Comparison of ENCODE assay signal across 7 mouse cellular contexts in genomic region chr1:135850722-135851512, GRCm38 (mm10). TPM values are rescaled to one million over a fixed set of nuclear protein-coding genes. Genes with fewer than 3 reads are reported as not detected.
DNase-seq lines count a peak whose midpoint lies in the region; ATAC-seq and TF ChIP-seq lines count a peak whose summit lies in the region.

No protein-coding gene starts in this region.

- no peaks in the 10 kb centered on the region for H3K9me3 ChIP-seq in midbrain, embryonic 10.5 days (replicated peaks)
- H3K9me3 ChIP-seq in midbrain, embryonic 11.5 days (ENCODE audit: control insufficient read depth, low read length): no peaks in the 10 kb centered on the region
- H3K9me3 ChIP-seq in hindbrain, postnatal 0 days (ENCODE audit: low read length): no peaks in the 10 kb centered on the region

- no peak overlapping the region for H3K4me3 ChIP-seq in midbrain, embryonic 10.5 days
- no peak overlapping the region for H3K4me3 ChIP-seq in midbrain, embryonic 11.5 days (ENCODE audit: low read depth, low read length)
- no peak overlapping the region for H3K4me3 ChIP-seq in hindbrain, postnatal 0 days (ENCODE audit: low read length)

- peak overlapping the region; percentile 71 for H3K27ac ChIP-seq in midbrain, embryonic 10.5 days (replicated peaks)
- no peak overlapping the region for H3K27ac ChIP-seq in midbrain, embryonic 11.5 days (ENCODE audit: low read depth, low read length)
- H3K27ac ChIP-seq in hindbrain, postnatal 0 days: no peak overlapping the region

- H3K9ac ChIP-seq in midbrain, embryonic 11.5 days (ENCODE audit: low read length): no peak overlapping the region
- H3K9ac ChIP-seq in hindbrain, postnatal 0 days (replicated peaks; ENCODE audit: low read length): no peak overlapping the region

- peaks cover 38% of the 10 kb centered on the region for H3K4me1 ChIP-seq in midbrain, embryonic 10.5 days
- H3K4me1 ChIP-seq in midbrain, embryonic 11.5 days (ENCODE audit: control insufficient read depth, insufficient read depth, low read length): peaks cover 12% of the 10 kb centered on the region
- peaks cover 6% of the 10 kb centered on the region; the same call in 1 of the 2 replicates for H3K4me1 ChIP-seq in hindbrain, postnatal 0 days (ENCODE audit: insufficient read depth, low read length)

- 0 out of 2 replicates have a peak, but pooled peaks cover 3% of the 10 kb centered on the region for H3K27me3 ChIP-seq in midbrain, embryonic 10.5 days (ENCODE audit: low read depth, poor library complexity, severe bottlenecking)
- H3K27me3 ChIP-seq in midbrain, embryonic 11.5 days (ENCODE audit: control insufficient read depth, insufficient read depth, low read length): no peaks in the 10 kb centered on the region
- H3K27me3 ChIP-seq in hindbrain, postnatal 0 days (ENCODE audit: insufficient read depth, low read length): no peaks in the 10 kb centered on the region

- 70% methylated on average over 12 of the region's 12 CpGs for WGBS in midbrain, embryonic 10.5 days
- 70% methylated on average over 12 of the region's 12 CpGs for WGBS in midbrain, embryonic 11.5 days
- 72% methylated on average over 12 of the region's 12 CpGs for WGBS in hindbrain, postnatal 0 days

- no peaks in the 10 kb centered on the region for H3K36me3 ChIP-seq in midbrain, embryonic 10.5 days
- no peaks in the 10 kb centered on the region for H3K36me3 ChIP-seq in midbrain, embryonic 11.5 days (ENCODE audit: control insufficient read depth, insufficient read depth, low read length)
- no peaks in the 10 kb centered on the region for H3K36me3 ChIP-seq in hindbrain, postnatal 0 days (ENCODE audit: insufficient read depth, low read length)

- peak; percentile 70 for TF ChIP-seq CTCF in hindbrain, postnatal 0 days (IDR thresholded peaks at IDR 0.05; ENCODE audit: low read depth)

- no peak overlapping the region for H3K4me2 ChIP-seq in midbrain, embryonic 11.5 days
- no peak overlapping the region for H3K4me2 ChIP-seq in hindbrain, postnatal 0 days (ENCODE audit: low read depth, low read length)

- no peak for DNase-seq in midbrain, embryonic 10.5 days (ENCODE audit: low spot score)
- no peak for DNase-seq in midbrain, embryonic 11.5 days (ENCODE audit: low spot score, missing footprints)
- DNase-seq in MN1 (ENCODE audit: low spot score): peak; percentile 41
- DNase-seq in c-Kit-positive CD71-positive TER-119-positive erythroid progenitor cells, embryonic 14.5 days (ENCODE audit: low spot score): peak; percentile 23
- DNase-seq in hindbrain, postnatal 0 days (ENCODE audit: low spot score): peak; percentile 49
- DNase-seq in lung, postnatal 14 days: peak; percentile 40
- DNase-seq in cerebellum, adult 9-10 months: no peak

- ATAC-seq in midbrain, embryonic 11.5 days (ENCODE audit: low FRiP score): no peak
- no peak for ATAC-seq in hindbrain, postnatal 0 days

RNA-seq across cellular contexts. Expression of gene Tnnt2, which starts 14.8 kb away (rescaled TPM):
- 0.70 and 0.74 TPM in 2 replicates for polyA plus RNA-seq in midbrain, embryonic 10.5 days (2016; fragmentation: Nextera tagmentation; extraction: Ambion mirVana)
- polyA plus RNA-seq in midbrain, embryonic 11.5 days (2014; fragmentation: Nextera tagmentation; extraction: Ambion mirVana): 0.82 and 0.92 TPM in 2 replicates
- total RNA-seq in hindbrain, postnatal 0 days (2014; rRNA removed): 0.47 and 0.79 TPM in 2 replicates
- 1.8 and 2.5 TPM in 2 replicates for polyA plus RNA-seq in hindbrain, postnatal 0 days (2015; fragmentation: Nextera tagmentation; extraction: Ambion mirVana)

RNA-seq across cellular contexts. Expression of gene Lad1, which starts 32.5 kb away (rescaled TPM):
- 0.15 and 0.59 TPM in 2 replicates for polyA plus RNA-seq in midbrain, embryonic 10.5 days (2016; fragmentation: Nextera tagmentation; extraction: Ambion mirVana)
- polyA plus RNA-seq in midbrain, embryonic 11.5 days (2014; fragmentation: Nextera tagmentation; extraction: Ambion mirVana): 0.36 and 0.37 TPM in 2 replicates
- total RNA-seq in hindbrain, postnatal 0 days (2014; rRNA removed): 0.21 TPM in 1 of 2 replicates, not detected in the other
- polyA plus RNA-seq in hindbrain, postnatal 0 days (2015; fragmentation: Nextera tagmentation; extraction: Ambion mirVana): 0.39 and 0.40 TPM in 2 replicates

Comparison
In these comparisons a context has a peak if more than half of its experiments do, and no peak if none do; other contexts are left out.
1. DNase-seq: peak in MN1 (single experiment), c-Kit-positive CD71-positive TER-119-positive erythroid progenitor cells, embryonic 14.5 days (single experiment), hindbrain, postnatal 0 days (single experiment) and lung, postnatal 14 days (single experiment); none in midbrain, embryonic 10.5 days (single experiment), midbrain, embryonic 11.5 days (single experiment) and cerebellum, adult 9-10 months (single experiment).